Mouse (Mus musculus): ENCODE results near the gene Srsf3.

GRCm38 (mm10) chr17:29024896-29025565 lies 7.4 kb upstream of the Srsf3 start:
- TF ChIP-seq CTCF (IDR thresholded peaks at IDR 0.05; ENCODE audit: extremely low read depth, insufficient read depth, low read length) (no peak), POLR2A (IDR thresholded peaks at IDR 0.05; ENCODE audit: extremely low read depth, insufficient read depth, low read length) (no peak)

Measured in cortical plate, adult 2 months (tissue).